9 mouse cellular contexts compared by ENCODE assay signal in genomic region chr1:193382841-193383462, GRCm38 (mm10). TPM values are rescaled to one million over a fixed set of nuclear protein-coding genes. Genes with fewer than 3 reads are reported as not detected.
DNase-seq lines count a peak whose midpoint lies in the region; ATAC-seq and TF ChIP-seq lines count a peak whose summit lies in the region.
"Had no signal": no experiment of that assay in that cellular context is flagged by ENCODE, and none has a peak within 500 bp of the region (broad histone marks: within the 10 kb centered on the region; RNA-seq: fewer than 3 reads in every experiment).

No protein-coding gene starts in this region.

- WGBS in heart, embryonic 16.5 days, result 5% methylated on average over 8 of the region's 8 CpGs

- no peaks in the 10 kb centered on the region for H3K27me3 ChIP-seq in MEL (ENCODE audit: control insufficient read depth in 1 of 2, insufficient read depth in 2 of 2, low read length in 2 of 2)
- no peaks in the 10 kb centered on the region for H3K27me3 ChIP-seq in heart, embryonic 16.5 days (ENCODE audit: control insufficient read depth, insufficient read depth, low read length)

- H3K4me3 ChIP-seq in MEL (ENCODE audit: control insufficient read depth in 1 of 2, insufficient read depth in 1 of 2, low read depth in 2 of 2, low read length in 2 of 2), result no peak overlapping the region
- no peak overlapping the region for H3K4me3 ChIP-seq in cortical plate, adult 2 months (ENCODE audit: insufficient read depth, low read length)
- H3K4me3 ChIP-seq in heart, embryonic 16.5 days (ENCODE audit: low read length), result peak overlapping the region; percentile 54

- peak; percentile 73 for ATAC-seq in heart, embryonic 16.5 days (replicated peaks; ENCODE audit: extremely low read depth, insufficient read depth, low FRiP score)
- peak; percentile 87 for ATAC-seq in megakaryocyte, adult 5-6 weeks (ENCODE audit: poor library complexity, severe bottlenecking)

- H3K27ac ChIP-seq in MEL (ENCODE audit: control insufficient read depth, low read depth, low read length), result no peak overlapping the region
- H3K27ac ChIP-seq in cortical plate, adult 2 months (ENCODE audit: insufficient read depth, low read length), result no peak overlapping the region
- H3K27ac ChIP-seq in heart, embryonic 16.5 days (ENCODE audit: low read length), result peak overlapping the region; percentile 57
- H3K27ac ChIP-seq: macrophage had no signal

- no peaks in the 10 kb centered on the region for H3K4me1 ChIP-seq in MEL (ENCODE audit: control insufficient read depth in 1 of 2, insufficient read depth in 2 of 2, low read length in 2 of 2)
- H3K4me1 ChIP-seq in cortical plate, adult 2 months (ENCODE audit: control insufficient read depth, insufficient read depth, low read length), result peaks cover 7% of the 10 kb centered on the region
- peaks cover 21% of the 10 kb centered on the region for H3K4me1 ChIP-seq in heart, embryonic 16.5 days (ENCODE audit: control insufficient read depth, insufficient read depth, low read length)

- no peak for TF ChIP-seq POLR2A in MEL (IDR thresholded peaks at IDR 0.05; ENCODE audit: control insufficient read depth in 1 of 2, insufficient read depth in 1 of 2, low read depth in 1 of 2, low read length in 2 of 2, poor library complexity in 1 of 2)
- TF ChIP-seq POLR2A in cortical plate, adult 2 months (IDR thresholded peaks at IDR 0.05; ENCODE audit: extremely low read depth, insufficient read depth, low read length), result no peak

- H3K4me2 ChIP-seq in heart, embryonic 16.5 days (ENCODE audit: low read depth, low read length), result peak overlapping the region; percentile 84

- H3K9ac ChIP-seq in MEL (ENCODE audit: control insufficient read depth, low read depth, low read length, poor library complexity, severe bottlenecking), result no peak overlapping the region
- H3K9ac ChIP-seq in heart, embryonic 16.5 days (ENCODE audit: low read length), result peak overlapping the region; percentile 64

- peak; percentile 50 to 76 (median 54) for TF ChIP-seq CTCF in MEL (IDR thresholded peaks at IDR 0.05 in 2 of 3, conservative IDR thresholded peaks at IDR 0.05 in 1 of 3; ENCODE audit: control insufficient read depth in 1 of 3, insufficient read depth in 1 of 3, low read depth in 2 of 3, low read length in 3 of 3, poor library complexity in 1 of 3, severe bottlenecking in 1 of 3)
- peak; percentile 52 for TF ChIP-seq CTCF in cortical plate, adult 2 months (IDR thresholded peaks at IDR 0.05; ENCODE audit: extremely low read depth, insufficient read depth, low read length)

- DNase-seq in adrenal gland, adult (ENCODE audit: inconsistent age in 2 of 2, low spot score in 1 of 2), result peak; percentile 25 to 73
- DNase-seq in adrenal gland, adult 8-10 months, result no peak
- peak; percentile 17 for DNase-seq in MEL (ENCODE audit: low read depth, low spot score)
- peak; percentile 63 for DNase-seq in kidney, postnatal 14 days
- DNase-seq in spleen, postnatal 36 days (ENCODE audit: low spot score in 2 of 2), result peak; percentile 9 to 23

- H3K9me3 ChIP-seq in MEL (replicated peaks; ENCODE audit: insufficient read depth, low read length), result no peaks in the 10 kb centered on the region
- no peaks in the 10 kb centered on the region for H3K9me3 ChIP-seq in heart, embryonic 16.5 days (replicated peaks; ENCODE audit: control insufficient read depth, low read length)

- no peak for TF ChIP-seq EP300 in MEL (IDR thresholded peaks at IDR 0.05; ENCODE audit: low read depth in 1 of 2, low read length in 2 of 2)

- TF ChIP-seq RAD21 in MEL (IDR thresholded peaks at IDR 0.05; ENCODE audit: low read depth, low read length), result no peak

- no peaks in the 10 kb centered on the region for H3K36me3 ChIP-seq in MEL (ENCODE audit: control insufficient read depth in 1 of 2, insufficient read depth in 2 of 2, low read length in 2 of 2)
- H3K36me3 ChIP-seq in heart, embryonic 16.5 days (ENCODE audit: control insufficient read depth, insufficient read depth), result no peaks in the 10 kb centered on the region

- no peaks in the 10 kb centered on the region for H3K79me2 ChIP-seq in MEL (ENCODE audit: control insufficient read depth, insufficient read depth, low read length, poor library complexity)

TF ChIP-seq in MEL, 35 proteins besides CTCF, POLR2A, EP300 and RAD21:
- TF ChIP-seq SMC3 (IDR thresholded peaks at IDR 0.05; ENCODE audit: low read depth, low read length) (peak; percentile 41), JUND (IDR thresholded peaks at IDR 0.05; ENCODE audit: low read depth, low read length) (no peak)
TF ChIP-seq in MEL: peak in this region for 1.

RNA-seq across cellular contexts. Expression of gene Camk1g, which starts 12.9 kb away (rescaled TPM):
- under 1 TPM in 3 of 4 experiments, not detected in 1; 0.12 to 0.49 (median 0.35) TPM for total RNA-seq in adrenal gland, adult 8-10 months (2022)
- not detected in 2 replicates for total RNA-seq in MEL (2012; rRNA removed)
- not detected for polyA plus RNA-seq in MEL (2012; ENCODE audit: insufficient read depth in 1 of 2, insufficient read length in 2 of 2, low read depth in 1 of 2, low replicate concordance in 2 of 2, missing spikeins in 1 of 2)
- polyA plus RNA-seq in cortical plate, adult 2 months (2012; rRNA removed), result 34.4 and 34.5 TPM in 2 replicates
- 13.6 and 16.6 TPM in 2 replicates for polyA plus RNA-seq in heart, embryonic 16.5 days (2015; fragmentation: Nextera tagmentation; extraction: Ambion mirVana)
- total RNA-seq in megakaryocyte, adult 5-6 weeks (2015), result not detected in 2 replicates
- total RNA-seq in megakaryocyte, adult 5-6 weeks (2017), result not detected in 2 replicates
- polyA plus RNA-seq: macrophage had no signal
